Mouse (Mus musculus) olfactory bulb, adult 2 months (tissue): Measurements from ENCODE around the gene Ly9.

Experiments used
- CTCF ChIP-seq: fragments of 200-500 bp; IDR thresholded peaks from 2 replicates; pipeline ENCODE4 v1.5.1; 2012; ENCODE audit warnings: low read depth, mild to moderate bottlenecking, low read length, moderate library complexity; ENCODE audit not compliant: insufficient read depth
- POLR2A ChIP-seq: fragments of 200-500 bp; IDR thresholded peaks from 2 replicates; pipeline ENCODE4 v1.6.1; 2012; ENCODE audit warnings: mild to moderate bottlenecking, low read depth, low read length, moderate library complexity; ENCODE audit not compliant: insufficient read depth

DNA sequence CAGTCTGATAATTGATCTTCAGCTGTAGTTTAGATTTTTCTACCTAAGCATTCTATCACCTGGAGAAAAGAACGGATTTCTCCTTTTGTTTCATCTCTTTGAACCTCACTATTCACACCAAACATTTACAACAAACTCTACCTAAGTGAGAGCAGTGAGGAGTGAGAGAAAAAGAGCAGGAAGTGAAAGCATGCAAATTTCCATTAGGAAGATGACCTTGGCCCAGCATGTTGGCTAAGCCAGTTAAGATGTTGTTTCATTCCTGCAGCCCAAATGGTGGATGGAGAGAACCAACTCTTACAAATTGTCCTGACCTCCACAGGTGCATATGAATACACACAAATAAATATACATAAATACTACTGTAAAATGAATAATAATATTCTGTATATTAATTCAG is 66.5 kb downstream of the Ly9 start:
- TF ChIP-seq CTCF, result no peak
- no peak for TF ChIP-seq POLR2A
